Mouse (Mus musculus) hindbrain, embryonic 12.5 days (tissue): Measurements from ENCODE around the gene Timd4. TPM values are rescaled to one million over a fixed set of nuclear protein-coding genes. Genes with fewer than 3 reads are reported as not detected.

Experiments used
- ATAC-seq: fragments of 200-750 bp; cut with Nextera tagmentation; 2 replicates; pipeline ENCODE4 v1.8.0; 2017; ENCODE audit warnings: moderate TSS enrichment; ENCODE audit not compliant: low FRiP score
- H3K27ac ChIP-seq: fragments of 300-500 bp; sonication (generic); 2 replicates; pipeline ENCODE4 v1.5.1; 2016; ENCODE audit warnings: mild to moderate bottlenecking
- H3K27me3 ChIP-seq: fragments of 300-500 bp; sonication (generic); 2 replicates; pipeline ENCODE4 v1.6.1; 2016; ENCODE audit warnings: mild to moderate bottlenecking
- H3K36me3 ChIP-seq: fragments of 300-500 bp; sonication (generic); 2 replicates; pipeline ENCODE4 v1.6.1; 2016; ENCODE audit warnings: mild to moderate bottlenecking
- H3K4me1 ChIP-seq: fragments of 300-500 bp; sonication (generic); 2 replicates; pipeline ENCODE4 v1.6.1; 2016
- H3K4me2 ChIP-seq: fragments of 300-500 bp; sonication (generic); replicated peaks from 2 replicates; pipeline ENCODE4 v1.6.1; 2016; ENCODE audit warnings: mild to moderate bottlenecking
- H3K4me3 ChIP-seq: fragments of 300-500 bp; sonication (generic); 2 replicates; pipeline ENCODE4 v1.5.1; 2016; ENCODE audit warnings: mild to moderate bottlenecking
- H3K9ac ChIP-seq: fragments of 300-500 bp; sonication (generic); 2 replicates; pipeline ENCODE4 v1.6.1; 2016; ENCODE audit warnings: mild to moderate bottlenecking, moderate library complexity
- H3K9me3 ChIP-seq: fragments of 300-500 bp; sonication (generic); replicated peaks from 2 replicates; pipeline ENCODE4 v1.6.1; 2016; ENCODE audit warnings: mild to moderate bottlenecking
- WGBS: fragments of 180-500 bp; shearing (Covaris S2); methylation state at CpG from one replicate; pipeline ENCODE4 v1.1.7; 2016; 5-methylcytosine and 5-hydroxymethylcytosine counted together
- polyA plus RNA-seq: library from polyadenylated mRNA; unstranded; fragments of >200 nt; fragmentation: Nextera tagmentation; extraction: Ambion mirVana; gene quantifications from 2 replicates; pipeline ENCODE4 v1.2.1, GENCODE M21; 2016

Timd4 gene
- 0.23 TPM in 1 of 2 replicates, not detected in the other for polyA plus RNA-seq

DNA sequence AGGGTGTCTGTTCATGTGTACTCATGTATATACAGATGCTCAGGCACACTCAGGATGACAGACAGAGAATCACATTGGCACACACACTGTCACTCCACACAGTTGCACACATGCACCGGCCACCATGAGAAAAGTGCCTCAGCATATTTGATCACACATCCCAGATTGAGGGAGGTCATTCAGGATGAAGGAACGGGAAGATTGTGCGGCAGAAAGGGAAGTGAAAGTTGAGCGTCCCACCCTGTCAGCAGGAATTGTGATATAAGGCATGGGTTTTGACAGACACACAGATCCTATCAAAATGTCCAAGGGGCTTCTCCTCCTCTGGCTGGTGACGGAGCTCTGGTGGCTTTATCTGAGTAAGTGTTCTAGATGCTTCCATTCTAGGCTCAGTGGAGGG lies at the start of gene Timd4:
TSS of gene Timd4 (plus strand) at position 290 of the 400 bp plus-strand sequence.
- Histone ChIP-seq H3K4me1 (no peaks in the 10 kb centered on the region), H3K9me3 (no peaks in the 10 kb centered on the region)

DNA sequence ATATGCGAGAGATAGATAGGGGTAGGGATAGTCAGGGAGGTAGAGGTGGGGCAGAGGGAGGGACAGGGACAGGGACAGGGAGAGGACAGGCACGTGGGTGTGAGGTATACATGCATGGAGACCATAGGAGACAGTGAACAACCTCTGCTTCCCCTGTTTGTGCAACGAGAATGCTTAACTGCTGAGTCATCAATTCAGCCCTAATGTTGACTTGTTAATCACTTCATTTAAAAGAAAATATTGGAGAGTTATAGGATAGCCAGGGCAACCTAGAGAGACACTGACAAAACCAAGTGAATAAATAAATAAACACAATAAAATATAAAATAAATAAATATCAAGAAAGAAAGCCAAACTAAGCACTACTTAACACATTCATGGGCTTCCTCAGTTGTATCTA lies 33.7 kb upstream of the Timd4 start:
- Histone ChIP-seq H3K27ac (no peak overlapping the region), H3K9me3 (no peaks in the 10 kb centered on the region), H3K4me3 (no peak overlapping the region), H3K4me1 (no peaks in the 10 kb centered on the region), H3K36me3 (no peaks in the 10 kb centered on the region), H3K9ac (no peak overlapping the region), H3K4me2 (no peak overlapping the region), H3K27me3 (no peaks in the 10 kb centered on the region)
- WGBS: 84% methylated on average over 3 of the region's 3 CpGs
- ATAC-seq: no peak

More for the DNA sequence above, at the start of gene Timd4:
- no peak for ATAC-seq
- no peak within 1 kb of the TSS for H3K4me3 ChIP-seq
- H3K27ac ChIP-seq: no peak within 1 kb of the TSS
- no peaks in the 10 kb centered on the region for H3K27me3 ChIP-seq
- no peak within 1 kb of the TSS for H3K4me2 ChIP-seq
- no peak within 1 kb of the TSS for H3K9ac ChIP-seq
- WGBS: 87% methylated on average over 5 of the region's 5 CpGs
- no peaks in the 10 kb centered on the region for H3K36me3 ChIP-seq

DNA sequence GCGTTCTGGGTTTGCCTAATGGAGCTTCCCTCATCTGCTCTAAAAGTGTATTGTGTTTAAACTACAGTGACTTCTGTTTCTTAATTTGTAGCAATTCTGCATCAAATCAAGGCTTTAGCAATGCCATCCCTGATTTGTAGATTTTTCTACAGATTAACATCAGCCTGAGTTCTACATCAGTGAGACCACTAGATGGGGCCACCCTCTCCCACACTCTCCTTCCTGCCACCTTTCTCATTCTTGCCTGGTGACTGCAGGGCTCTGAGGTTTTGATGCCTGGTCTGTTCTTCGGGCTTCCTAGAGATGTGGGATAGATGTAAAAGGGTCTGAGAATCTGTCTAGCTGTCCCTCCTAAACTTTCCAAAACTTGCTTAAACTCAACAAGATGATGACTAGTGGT lies 30.8 kb upstream of the Timd4 start:
- Histone ChIP-seq H3K4me2 (no peak overlapping the region), H3K4me3 (no peak overlapping the region), H3K4me1 (no peaks in the 10 kb centered on the region), H3K9ac (no peak overlapping the region), H3K27me3 (no peaks in the 10 kb centered on the region), H3K36me3 (no peaks in the 10 kb centered on the region), H3K9me3 (no peaks in the 10 kb centered on the region), H3K27ac (no peak overlapping the region)
- 81% methylated on average over 2 of the region's 2 CpGs for WGBS
- no peak for ATAC-seq

DNA sequence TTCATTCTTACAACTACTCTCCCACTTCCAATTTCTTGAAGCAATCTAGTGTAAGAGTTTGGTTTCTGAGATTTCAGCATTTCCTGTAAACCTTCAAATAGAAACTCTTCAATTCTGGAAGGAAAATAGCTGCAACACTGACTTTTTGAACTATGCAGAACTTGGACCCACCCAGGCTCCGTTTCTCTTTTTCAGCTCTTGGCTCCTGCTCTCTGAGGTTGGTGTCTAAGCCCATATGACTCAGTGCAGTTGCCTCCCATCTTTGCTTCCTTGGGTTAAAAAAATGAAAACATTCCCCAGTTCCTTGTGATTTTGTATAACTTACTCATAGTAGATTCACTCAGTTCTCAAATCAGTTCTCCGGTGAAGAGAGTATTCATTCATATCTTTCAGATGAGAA lies 6.2 kb upstream of the Timd4 start:
- Histone ChIP-seq H3K4me1 (no peaks in the 10 kb centered on the region), H3K4me2 (no peak overlapping the region), H3K9me3 (no peaks in the 10 kb centered on the region), H3K27me3 (no peaks in the 10 kb centered on the region), H3K27ac (no peak overlapping the region), H3K36me3 (no peaks in the 10 kb centered on the region), H3K4me3 (no peak overlapping the region), H3K9ac (no peak overlapping the region)
- no peak for ATAC-seq
- WGBS: 94% methylated on average over 2 of the region's 2 CpGs

GRCm38 (mm10) chr11:46817692-46818091 lies 7.1 kb downstream of the Timd4 start:
- 82% methylated on average over 5 of the region's 5 CpGs for WGBS
- no peak overlapping the region for H3K4me3 ChIP-seq
- no peak overlapping the region for H3K4me2 ChIP-seq
- H3K36me3 ChIP-seq: no peaks in the 10 kb centered on the region
- H3K4me1 ChIP-seq: no peaks in the 10 kb centered on the region
- H3K27ac ChIP-seq: no peak overlapping the region
- no peak overlapping the region for H3K9ac ChIP-seq
- no peaks in the 10 kb centered on the region for H3K27me3 ChIP-seq
- H3K9me3 ChIP-seq: no peaks in the 10 kb centered on the region
- no peak for ATAC-seq

DNA sequence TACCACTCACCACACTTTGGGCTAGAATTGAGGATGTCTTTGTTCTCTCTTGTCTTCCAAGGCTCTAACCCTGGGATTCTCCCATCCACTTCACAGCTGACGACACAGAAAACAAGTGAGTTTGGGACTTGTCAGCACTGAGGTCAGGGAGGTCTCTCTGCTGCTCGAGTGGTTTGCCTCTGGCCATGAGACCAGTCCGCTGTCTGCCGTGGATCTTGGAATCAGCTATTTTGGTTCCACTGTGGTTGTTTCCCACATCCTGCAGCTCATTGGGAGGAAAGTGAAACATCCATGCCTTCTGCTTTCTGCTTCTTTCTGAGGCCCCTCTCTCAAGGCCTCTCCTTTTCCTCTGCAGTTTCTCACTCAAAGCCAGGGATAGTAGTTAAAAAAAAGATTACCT lies 9.3 kb downstream of the Timd4 start:
- H3K36me3 ChIP-seq: no peaks in the 10 kb centered on the region
- 49% methylated on average over 4 of the region's 4 CpGs for WGBS

DNA sequence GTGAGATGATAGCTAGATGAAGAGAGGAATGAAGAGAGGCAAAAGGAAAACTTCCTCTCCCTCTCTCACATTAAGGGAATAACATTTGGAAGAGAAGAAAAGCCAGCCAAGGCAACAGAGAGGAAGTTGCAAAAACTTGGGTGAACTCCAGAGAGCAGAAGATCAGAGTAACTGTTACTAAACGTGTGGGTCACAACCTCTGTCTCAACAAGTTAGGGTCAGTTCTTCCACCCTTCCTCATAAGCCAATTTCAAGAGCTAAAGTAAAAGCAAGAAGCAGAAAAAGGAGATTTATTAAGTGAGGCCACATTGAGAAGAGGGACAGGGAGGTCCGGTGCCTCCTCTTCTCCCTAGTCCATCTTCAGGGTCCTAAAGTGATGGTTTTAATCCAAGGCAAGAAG lies 19.7 kb downstream of the Timd4 start:
- Histone ChIP-seq H3K9me3 (no peaks in the 10 kb centered on the region), H3K27me3 (no peaks in the 10 kb centered on the region), H3K4me1 (no peaks in the 10 kb centered on the region), H3K36me3 (no peaks in the 10 kb centered on the region), H3K27ac (no peak overlapping the region), H3K4me2 (no peak overlapping the region), H3K9ac (no peak overlapping the region), H3K4me3 (no peak overlapping the region)
- ATAC-seq: no peak
- 84% methylated on average over 2 of the region's 2 CpGs for WGBS

More for the DNA sequence above, 9.3 kb downstream of the Timd4 start:
- Histone ChIP-seq H3K9me3 (no peaks in the 10 kb centered on the region), H3K9ac (no peak overlapping the region), H3K27ac (no peak overlapping the region), H3K4me3 (no peak overlapping the region), H3K4me2 (no peak overlapping the region), H3K4me1 (no peaks in the 10 kb centered on the region), H3K27me3 (no peaks in the 10 kb centered on the region)
- no peak for ATAC-seq

- no peaks in the 10 kb centered on the region for H3K27me3 ChIP-seq
- H3K9ac ChIP-seq: no peak overlapping the region
- no peak overlapping the region for H3K4me3 ChIP-seq
- no peaks in the 10 kb centered on the region for H3K9me3 ChIP-seq
- H3K4me2 ChIP-seq: no peak overlapping the region
- H3K27ac ChIP-seq: no peak overlapping the region
- ATAC-seq: no peak
- WGBS: 33% methylated on average over 1 of the region's 1 CpGs
- H3K36me3 ChIP-seq: no peaks in the 10 kb centered on the region
- H3K4me1 ChIP-seq: no peaks in the 10 kb centered on the region
These were observed 24.5 kb downstream of the Timd4 start for GRCm38 (mm10) chr11:46835080-46835479.

GRCm38 (mm10) chr11:46842015-46842726 lies 31.6 kb downstream of the Timd4 start:
- no peaks in the 10 kb centered on the region for H3K27me3 ChIP-seq
- no peaks in the 10 kb centered on the region for H3K4me1 ChIP-seq
- no peaks in the 10 kb centered on the region for H3K9me3 ChIP-seq
- no peak overlapping the region for H3K4me2 ChIP-seq
- no peak overlapping the region for H3K9ac ChIP-seq
- no peak for ATAC-seq
- no peak overlapping the region for H3K27ac ChIP-seq
- no peaks in the 10 kb centered on the region for H3K36me3 ChIP-seq
- 61% methylated on average over 2 of the region's 2 CpGs for WGBS
- no peak overlapping the region for H3K4me3 ChIP-seq

- H3K4me3 ChIP-seq: no peak overlapping the region
- no peaks in the 10 kb centered on the region for H3K27me3 ChIP-seq
- no peak overlapping the region for H3K9ac ChIP-seq
- H3K4me2 ChIP-seq: no peak overlapping the region
- H3K9me3 ChIP-seq: no peaks in the 10 kb centered on the region
- WGBS: 49% methylated on average over 1 of the region's 1 CpGs
- H3K27ac ChIP-seq: no peak overlapping the region
- H3K4me1 ChIP-seq: no peaks in the 10 kb centered on the region
- ATAC-seq: no peak
- H3K36me3 ChIP-seq: no peaks in the 10 kb centered on the region
These were observed 36.1 kb downstream of the Timd4 start for GRCm38 (mm10) chr11:46846661-46847060.

DNA sequence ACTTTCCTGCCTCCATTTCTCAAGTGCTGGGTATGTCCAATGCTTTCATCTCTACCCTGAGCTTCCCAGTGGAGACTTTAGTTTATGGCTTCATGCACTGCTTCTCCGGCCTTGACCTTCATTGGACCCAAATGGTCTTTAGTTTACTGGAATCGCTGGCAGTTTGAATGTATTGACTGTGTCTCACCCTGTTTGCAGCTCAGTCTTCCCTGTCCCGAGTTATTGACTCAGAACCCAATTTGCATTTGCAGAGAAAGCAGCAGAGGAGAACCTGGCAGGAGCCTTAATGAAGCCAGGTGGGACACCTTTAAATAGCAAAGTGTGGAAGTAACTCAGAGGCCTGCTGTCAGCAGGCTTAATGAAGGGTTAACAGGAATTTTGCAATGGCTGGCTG lies 37.2 kb downstream of the Timd4 start:
- no peak for ATAC-seq
- H3K36me3 ChIP-seq: no peaks in the 10 kb centered on the region
- H3K9me3 ChIP-seq: no peaks in the 10 kb centered on the region
- no peaks in the 10 kb centered on the region for H3K27me3 ChIP-seq
- H3K9ac ChIP-seq: no peak overlapping the region
- no peak overlapping the region for H3K4me2 ChIP-seq
- no peak overlapping the region for H3K27ac ChIP-seq
- H3K4me3 ChIP-seq: no peak overlapping the region
- H3K4me1 ChIP-seq: no peaks in the 10 kb centered on the region
- 42% methylated on average over 3 of the region's 3 CpGs for WGBS

- ATAC-seq: peak; percentile 63; the same call in 1 of the 2 replicates
- no peaks in the 10 kb centered on the region for H3K4me1 ChIP-seq
- no peaks in the 10 kb centered on the region for H3K27me3 ChIP-seq
- no peak overlapping the region for H3K27ac ChIP-seq
- no peak overlapping the region for H3K4me3 ChIP-seq
- H3K9ac ChIP-seq: no peak overlapping the region
- no peaks in the 10 kb centered on the region for H3K9me3 ChIP-seq
- 34% methylated on average over 8 of the region's 8 CpGs for WGBS
- H3K36me3 ChIP-seq: no peaks in the 10 kb centered on the region
- H3K4me2 ChIP-seq: no peak overlapping the region
These were observed 37.8 kb downstream of the Timd4 start for GRCm38 (mm10) chr11:46848221-46848971.

GRCm38 (mm10) chr11:46864809-46865208 lies 54.2 kb downstream of the Timd4 start:
- H3K9ac ChIP-seq: no peak overlapping the region
- 71% methylated on average over 1 of the region's 1 CpGs for WGBS
- H3K4me3 ChIP-seq: no peak overlapping the region
- no peak for ATAC-seq
- H3K4me2 ChIP-seq: no peak overlapping the region
- H3K27ac ChIP-seq: no peak overlapping the region
- H3K4me1 ChIP-seq: no peaks in the 10 kb centered on the region
- no peaks in the 10 kb centered on the region for H3K9me3 ChIP-seq
- no peaks in the 10 kb centered on the region for H3K27me3 ChIP-seq
- no peaks in the 10 kb centered on the region for H3K36me3 ChIP-seq
